Mouse (Mus musculus) limb, embryonic 14.5 days (tissue): ENCODE measurements around the gene Laptm5. TPM values are rescaled to one million over a fixed set of nuclear protein-coding genes. Genes with fewer than 3 reads are reported as not detected.

Experiments used
- ATAC-seq: fragments of 200-750 bp; cut with Nextera tagmentation; 2 replicates; pipeline ENCODE4 v1.8.0; 2017; ENCODE audit warnings: low read depth, moderate number of reproducible peaks, moderate TSS enrichment; ENCODE audit not compliant: low FRiP score
- DNase-seq: peaks from one replicate; pipeline ENCODE4 v3.0.0-alpha.2; 2015; ENCODE audit warnings: low spot score
- H3K27ac ChIP-seq: fragments of 300-500 bp; sonication (generic); replicated peaks from 2 replicates; pipeline ENCODE4 v1.5.1; 2014; ENCODE audit warnings: low read depth, mild to moderate bottlenecking, low read length, moderate library complexity, mixed read lengths
- H3K27me3 ChIP-seq: fragments of 300-500 bp; sonication (generic); 2 replicates; pipeline ENCODE4 v1.6.1; 2014; ENCODE audit warnings: low read length, mixed read lengths; ENCODE audit not compliant: control insufficient read depth, insufficient read depth
- H3K36me3 ChIP-seq: fragments of 300-500 bp; sonication (generic); 2 replicates; pipeline ENCODE4 v1.6.1; 2014; ENCODE audit warnings: mild to moderate bottlenecking, low read length, moderate library complexity, mixed read lengths; ENCODE audit not compliant: control insufficient read depth, insufficient read depth
- H3K4me1 ChIP-seq: fragments of 300-500 bp; sonication (generic); 2 replicates; pipeline ENCODE4 v1.6.1; 2014; ENCODE audit warnings: antibody characterized with exemption, low read length, mixed read lengths; ENCODE audit not compliant: control insufficient read depth, insufficient read depth
- H3K4me2 ChIP-seq: fragments of 300-500 bp; sonication (generic); replicated peaks from 2 replicates; pipeline ENCODE4 v1.6.1; 2014; ENCODE audit warnings: low read depth, mild to moderate bottlenecking, low read length, moderate library complexity; ENCODE audit not compliant: severe bottlenecking
- H3K4me3 ChIP-seq: fragments of 300-500 bp; sonication (generic); replicated peaks from 2 replicates; pipeline ENCODE4 v1.5.1; 2014; ENCODE audit warnings: low read length
- H3K9ac ChIP-seq: fragments of 300-500 bp; sonication (generic); 2 replicates; pipeline ENCODE4 v1.6.1; 2014; ENCODE audit warnings: mild to moderate bottlenecking, low read depth, low read length, moderate library complexity; ENCODE audit not compliant: severe bottlenecking
- H3K9me3 ChIP-seq: fragments of 300-500 bp; sonication (generic); 2 replicates; pipeline ENCODE4 v1.6.1; 2016; ENCODE audit warnings: low read length; ENCODE audit not compliant: control insufficient read depth
- POLR2A ChIP-seq: fragments of 200-500 bp; IDR thresholded peaks from 2 replicates; pipeline ENCODE4 v1.8.0; 2012; ENCODE audit warnings: inconsistent platforms, mild to moderate bottlenecking, moderate library complexity, borderline replicate concordance; ENCODE audit not compliant: insufficient read depth, insufficient read length; ENCODE audit errors: extremely low read depth
- WGBS: fragments of 180-500 bp; shearing (Covaris S2); extraction: QIAGEN DNeasy Blood & Tissue Kit; methylation state at CpG from one replicate; pipeline ENCODE4 v1.1.7; 2014; 5-methylcytosine and 5-hydroxymethylcytosine counted together
- polyA plus RNA-seq, 2 experiments: library from polyadenylated mRNA; depleted of rRNA in 1 of 2; stranded (reverse) in 1 of 2; unstranded in 1 of 2; fragments of >200 nt; fragmentation: Nextera tagmentation in 1 of 2; extraction: Ambion mirVana in 1 of 2; gene quantifications; 2 replicates each; pipeline versions ENCODE4 v1.2.1 to v1.2.3; 2012 to 2014

The Laptm5 gene
- polyA plus RNA-seq, 2 experiments = 45.5 to 75.8 TPM

DNA sequence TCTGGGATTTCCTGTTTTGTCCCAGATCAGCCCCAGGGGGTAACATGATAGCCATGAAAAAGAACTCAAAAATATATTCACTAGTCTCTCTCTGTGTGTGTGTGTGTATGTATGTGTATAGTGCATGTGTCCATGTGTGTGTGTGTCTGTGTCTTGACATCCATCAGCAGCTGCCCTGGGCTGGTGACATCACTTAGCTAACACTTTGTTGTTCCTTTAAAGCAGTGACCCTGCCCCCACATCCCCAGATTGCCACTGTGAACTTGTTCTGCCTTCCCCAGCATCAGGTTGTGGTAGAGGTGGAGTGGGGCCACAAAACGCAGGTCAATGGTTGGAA, 33.9 kb upstream of the Laptm5 start:
- peak overlapping the region; percentile 73 for H3K27ac ChIP-seq
- H3K4me1 ChIP-seq = peaks cover 36% of the 10 kb centered on the region
- no peak for DNase-seq
- no peak overlapping the region for H3K9ac ChIP-seq
- no peaks in the 10 kb centered on the region for H3K36me3 ChIP-seq
- ATAC-seq = no peak
- H3K27me3 ChIP-seq = no peaks in the 10 kb centered on the region
- H3K9me3 ChIP-seq = no peaks in the 10 kb centered on the region
- no peak overlapping the region; the same call in 1 of the 2 replicates for H3K4me2 ChIP-seq
- no peak for TF ChIP-seq POLR2A
- no peak overlapping the region for H3K4me3 ChIP-seq
- 9% methylated on average over 1 of the region's 1 CpGs for WGBS

DNA sequence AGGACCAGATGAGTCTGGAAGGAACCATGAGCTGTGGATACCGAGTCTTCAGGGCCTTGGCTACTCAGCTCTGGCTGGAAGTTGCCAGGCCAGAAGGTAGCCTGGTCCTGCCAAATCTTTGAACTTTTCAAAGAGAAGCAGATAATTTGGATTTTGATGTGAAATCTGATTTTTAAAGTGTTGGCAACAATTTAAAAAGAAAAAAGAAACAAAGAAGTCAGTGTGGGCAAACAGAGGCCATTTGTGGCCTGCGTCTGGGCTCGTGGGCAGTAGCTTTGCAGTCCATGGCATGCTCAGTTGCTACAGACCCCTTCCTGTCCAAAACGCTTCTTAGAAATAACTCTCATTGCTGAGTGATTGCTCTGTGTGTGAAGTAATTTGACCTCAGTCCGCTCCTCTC, 31.6 kb upstream of the Laptm5 start:
- Histone ChIP-seq H3K27ac (no peak overlapping the region), H3K4me3 (no peak overlapping the region), H3K4me2 (no peak overlapping the region), H3K36me3 (no peaks in the 10 kb centered on the region), H3K4me1 (peaks cover 25% of the 10 kb centered on the region), H3K27me3 (no peaks in the 10 kb centered on the region), H3K9ac (no peak overlapping the region), H3K9me3 (no peaks in the 10 kb centered on the region)
- ATAC-seq (no peak), DNase-seq (no peak)
- 51% methylated on average over 5 of the region's 5 CpGs for WGBS
- TF ChIP-seq POLR2A = no peak

DNA sequence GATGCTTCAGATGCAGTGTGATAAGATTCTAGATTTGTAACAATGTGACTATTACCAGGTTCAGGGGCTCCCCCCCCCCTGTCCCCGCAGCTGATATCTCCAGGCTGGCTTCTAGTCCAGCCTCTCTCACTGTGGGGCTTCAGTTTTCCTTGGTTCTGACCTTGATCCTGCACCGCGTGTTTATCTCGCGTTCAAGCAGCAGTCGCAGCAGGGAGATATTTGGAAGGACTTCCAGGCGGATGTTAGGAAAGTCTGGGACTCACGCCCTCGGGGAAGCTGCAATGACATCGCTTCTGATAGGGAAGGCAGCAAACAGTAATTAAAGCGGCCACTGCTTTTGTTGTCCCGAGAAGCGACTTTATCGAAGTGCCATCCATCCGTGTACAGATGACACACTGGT, 30.2 kb upstream of the Laptm5 start:
- H3K9ac ChIP-seq = no peak overlapping the region
- H3K9me3 ChIP-seq = no peaks in the 10 kb centered on the region
- H3K27me3 ChIP-seq = no peaks in the 10 kb centered on the region
- no peak overlapping the region for H3K4me2 ChIP-seq
- no peak for TF ChIP-seq POLR2A
- H3K4me1 ChIP-seq = peaks cover 22% of the 10 kb centered on the region
- ATAC-seq = no peak
- no peaks in the 10 kb centered on the region for H3K36me3 ChIP-seq
- no peak for DNase-seq
- no peak overlapping the region for H3K4me3 ChIP-seq
- 71% methylated on average over 15 of the region's 15 CpGs for WGBS
- H3K27ac ChIP-seq = no peak overlapping the region

DNA sequence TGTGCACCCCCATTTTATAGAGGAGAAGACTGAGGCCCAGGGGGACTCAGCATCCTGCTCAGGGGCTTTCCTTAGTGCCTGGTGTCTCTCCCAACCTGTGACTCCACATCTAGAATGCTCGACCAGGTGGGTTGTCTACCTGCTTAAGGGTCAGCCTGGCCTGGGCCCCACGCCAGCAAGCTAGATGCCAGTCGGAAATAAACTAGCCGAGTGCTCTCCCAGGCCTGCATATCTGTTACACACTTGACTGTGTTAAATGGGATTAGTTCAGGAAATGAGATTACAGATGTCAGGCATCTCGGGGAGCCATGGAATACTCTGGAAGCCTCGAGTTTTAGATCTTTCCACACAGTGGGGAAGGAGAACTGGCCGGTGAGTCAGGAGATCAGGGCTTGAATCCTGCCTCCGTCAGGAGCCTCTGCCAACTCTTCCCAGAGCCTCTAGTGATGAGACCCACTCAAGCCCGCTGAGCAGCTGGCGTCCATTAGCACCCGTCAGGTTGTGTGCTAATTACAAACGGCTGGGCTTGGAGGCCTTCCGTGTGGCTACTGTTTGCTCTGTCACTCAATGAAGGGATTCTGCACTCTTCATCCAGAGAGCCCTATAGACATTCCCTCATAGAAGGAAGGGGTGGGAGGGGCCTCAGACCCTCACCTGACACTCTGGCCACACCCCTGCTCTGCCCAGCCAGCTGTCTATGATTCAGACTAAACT, 28.9 kb upstream of the Laptm5 start:
- Histone ChIP-seq H3K9ac (no peak overlapping the region), H3K4me1 (peaks cover 12% of the 10 kb centered on the region; the same call in 1 of the 2 replicates), H3K36me3 (no peaks in the 10 kb centered on the region), H3K27me3 (no peaks in the 10 kb centered on the region), H3K4me2 (no peak overlapping the region), H3K27ac (no peak overlapping the region), H3K9me3 (no peaks in the 10 kb centered on the region), H3K4me3 (no peak overlapping the region)
- ATAC-seq (no peak; the same call in 1 of the 2 replicates), DNase-seq (no peak)
- 26% methylated on average over 13 of the region's 13 CpGs for WGBS
- TF ChIP-seq POLR2A = no peak

DNA sequence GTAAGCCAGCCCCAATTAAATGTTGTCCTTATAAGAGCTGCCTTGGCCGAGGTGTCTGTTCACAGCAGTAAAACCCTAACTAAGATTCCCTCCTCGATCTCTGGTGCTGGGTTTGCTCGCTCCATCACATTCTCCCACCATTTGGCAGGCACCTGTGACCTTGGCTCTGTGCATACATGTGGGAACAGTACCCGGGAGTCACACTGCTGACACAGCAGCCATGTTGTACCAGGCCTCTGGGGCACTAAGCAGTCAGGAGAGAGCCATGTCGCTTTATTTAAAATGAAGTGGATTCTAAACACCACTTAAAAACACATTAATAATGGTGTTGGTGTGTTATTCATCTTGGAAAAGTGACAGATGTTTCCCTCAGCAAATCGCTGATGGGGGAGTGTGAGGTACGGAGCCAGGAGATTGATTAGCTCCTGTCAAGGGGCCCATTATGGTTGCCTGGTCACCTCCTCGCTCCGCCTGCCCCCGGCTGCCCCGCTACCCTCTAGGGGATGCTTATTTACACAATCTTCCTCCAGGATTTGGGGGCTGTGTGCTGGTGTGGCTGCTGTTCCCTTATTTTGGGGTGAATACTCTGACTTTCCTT, 25.7 kb upstream of the Laptm5 start:
- DNase-seq (no peak), ATAC-seq (no peak)

More for the DNA sequence above, 25.7 kb upstream of the Laptm5 start:
- Histone ChIP-seq H3K9me3 (no peaks in the 10 kb centered on the region), H3K27ac (no peak overlapping the region), H3K4me2 (no peak overlapping the region), H3K4me1 (peaks cover 4% of the 10 kb centered on the region; the same call in 1 of the 2 replicates), H3K27me3 (no peaks in the 10 kb centered on the region), H3K9ac (no peak overlapping the region), H3K36me3 (no peaks in the 10 kb centered on the region), H3K4me3 (no peak overlapping the region)
- 27% methylated on average over 11 of the region's 11 CpGs for WGBS
- no peak for TF ChIP-seq POLR2A
